Mouse (Mus musculus) ES-Bruce4 (cell line): ENCODE data around the gene Vasn.

Source experiments
- CTCF ChIP-seq: IDR thresholded peaks from one replicate; pipeline ENCODE4 v1.8.1; 2011; ENCODE audit warnings: low read depth, low read length
- POLR2A ChIP-seq: IDR thresholded peaks from one replicate; pipeline ENCODE4 v1.8.1; 2011; ENCODE audit warnings: low read length; ENCODE audit not compliant: insufficient read depth

DNA sequence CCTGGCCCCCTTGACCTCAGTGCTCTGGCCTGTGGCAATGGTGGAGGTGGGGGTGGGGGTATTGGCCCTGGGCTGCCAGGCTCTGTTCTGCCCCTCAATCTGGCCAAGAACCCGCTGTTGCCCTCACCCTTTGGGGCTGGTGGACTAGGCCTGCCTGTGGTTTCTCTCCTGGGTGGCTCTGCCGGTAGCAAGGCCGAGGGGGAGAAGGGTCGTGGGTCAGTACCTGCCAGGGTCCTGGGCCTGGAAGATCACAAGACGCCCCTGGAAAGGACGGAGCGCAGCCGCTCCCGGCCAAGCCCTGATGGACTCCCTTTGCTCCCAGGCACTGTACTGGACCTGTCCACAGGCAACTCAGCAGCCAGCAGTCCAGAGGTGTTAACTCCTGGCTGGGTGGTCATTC is 26.0 kb upstream of the Vasn start:
- no peak for TF ChIP-seq POLR2A
- no peak for TF ChIP-seq CTCF
